Mouse (Mus musculus) embryonic facial prominence, embryonic 12.5 days (tissue): ENCODE results near the gene Sec22a. TPM values are rescaled to one million over a fixed set of nuclear protein-coding genes. Genes with fewer than 3 reads are reported as not detected.

ENCODE experiments used
- ATAC-seq: fragments of 200-750 bp; cut with Nextera tagmentation; 2 replicates; pipeline ENCODE4 v1.8.0; 2017; ENCODE audit not compliant: insufficient number of reproducible peaks, insufficient read depth, low FRiP score, low TSS enrichment
- H3K27ac ChIP-seq: fragments of 300-500 bp; sonication (generic); 2 replicates; pipeline ENCODE4 v1.5.1; 2016; ENCODE audit warnings: mild to moderate bottlenecking
- H3K27me3 ChIP-seq: fragments of 300-500 bp; sonication (generic); 2 replicates; pipeline ENCODE4 v1.6.1; 2016; ENCODE audit warnings: mild to moderate bottlenecking, moderate library complexity
- H3K36me3 ChIP-seq: fragments of 300-500 bp; sonication (generic); 2 replicates; pipeline ENCODE4 v1.6.1; 2016; ENCODE audit warnings: mild to moderate bottlenecking
- H3K4me1 ChIP-seq: fragments of 300-500 bp; sonication (generic); 2 replicates; pipeline ENCODE4 v1.6.1; 2016
- H3K4me2 ChIP-seq: fragments of 300-500 bp; sonication (generic); replicated peaks from 2 replicates; pipeline ENCODE4 v1.6.1; 2016; ENCODE audit warnings: mild to moderate bottlenecking, moderate library complexity
- H3K4me3 ChIP-seq: fragments of 300-500 bp; sonication (generic); 2 replicates; pipeline ENCODE4 v1.5.1; 2016; ENCODE audit warnings: mild to moderate bottlenecking
- H3K9ac ChIP-seq: fragments of 300-500 bp; sonication (generic); 2 replicates; pipeline ENCODE4 v1.6.1; 2016; ENCODE audit warnings: mild to moderate bottlenecking, moderate library complexity
- H3K9me3 ChIP-seq: fragments of 300-500 bp; sonication (generic); 2 replicates; pipeline ENCODE4 v1.6.1; 2016; ENCODE audit warnings: mild to moderate bottlenecking, moderate library complexity
- WGBS: fragments of 180-500 bp; shearing (Covaris S2); methylation state at CpG from one replicate; pipeline ENCODE4 v1.1.7; 2016; 5-methylcytosine and 5-hydroxymethylcytosine counted together
- polyA plus RNA-seq: library from polyadenylated mRNA; unstranded; fragments of >200 nt; fragmentation: Nextera tagmentation; extraction: Ambion mirVana; gene quantifications from 2 replicates; pipeline ENCODE4 v1.2.1, GENCODE M21; 2016

The Sec22a gene
- 40.6 and 44.1 TPM in 2 replicates for polyA plus RNA-seq

DNA sequence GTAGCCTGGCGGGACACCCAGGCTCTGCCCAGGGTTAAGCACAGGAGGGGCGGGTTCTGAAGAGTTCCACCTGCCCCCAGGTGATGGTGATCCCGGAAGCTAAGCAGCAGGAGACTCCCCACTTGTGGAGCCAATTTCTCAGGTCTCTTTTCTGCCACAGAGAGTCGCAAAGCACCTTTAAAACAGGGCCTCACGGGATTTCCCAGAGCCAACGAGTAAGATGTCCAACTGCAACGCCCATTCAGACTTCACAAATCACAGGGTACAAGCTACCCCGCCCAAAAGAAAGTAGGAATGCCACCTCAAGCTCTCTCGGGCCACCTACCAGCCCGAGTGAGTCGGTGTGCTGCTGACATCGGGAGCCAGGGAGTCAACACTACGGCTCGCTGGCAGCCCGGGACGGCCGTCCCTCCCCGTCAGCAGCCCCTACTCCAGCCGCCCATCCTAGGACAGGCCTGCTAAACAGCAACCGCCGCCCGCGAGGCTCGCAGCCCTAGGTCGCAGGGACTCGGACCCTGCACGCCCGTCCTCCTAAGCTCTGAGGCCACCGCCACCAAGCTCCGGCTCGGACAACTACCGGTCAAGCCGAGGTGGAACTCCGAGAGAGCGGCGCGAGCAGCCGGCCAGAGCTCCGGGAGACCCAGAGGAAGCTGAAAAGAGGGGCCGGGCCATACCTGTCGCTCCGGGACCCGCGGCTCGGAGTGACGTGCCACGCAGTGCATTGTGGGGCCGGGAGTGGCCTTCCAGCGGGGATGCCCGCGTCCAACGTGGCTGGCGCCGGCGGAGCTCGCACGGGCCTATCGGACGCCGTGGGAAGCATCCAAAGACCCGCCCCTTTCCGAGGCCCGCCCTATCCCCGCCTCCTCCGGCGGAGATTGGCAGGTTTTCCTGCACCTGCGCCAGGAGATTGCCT, at the start of gene Sec22a:
Sec22a (minus strand) TSS at position 769 of the 913 bp plus-strand sequence.
- Histone ChIP-seq H3K9me3 (no peaks in the 10 kb centered on the region), H3K27me3 (no peaks in the 10 kb centered on the region), H3K9ac (peak within 1 kb of the TSS; percentile 77), H3K36me3 (no peaks in the 10 kb centered on the region), H3K4me3 (peak within 1 kb of the TSS; percentile 84), H3K27ac (peak within 1 kb of the TSS; percentile 78), H3K4me1 (peaks cover 5% of the 10 kb centered on the region; the same call in 1 of the 2 replicates), H3K4me2 (peak within 1 kb of the TSS; percentile 72)
- under 1% methylated on average over 67 of the region's 67 CpGs for WGBS
- ATAC-seq: peak; percentile 99

DNA sequence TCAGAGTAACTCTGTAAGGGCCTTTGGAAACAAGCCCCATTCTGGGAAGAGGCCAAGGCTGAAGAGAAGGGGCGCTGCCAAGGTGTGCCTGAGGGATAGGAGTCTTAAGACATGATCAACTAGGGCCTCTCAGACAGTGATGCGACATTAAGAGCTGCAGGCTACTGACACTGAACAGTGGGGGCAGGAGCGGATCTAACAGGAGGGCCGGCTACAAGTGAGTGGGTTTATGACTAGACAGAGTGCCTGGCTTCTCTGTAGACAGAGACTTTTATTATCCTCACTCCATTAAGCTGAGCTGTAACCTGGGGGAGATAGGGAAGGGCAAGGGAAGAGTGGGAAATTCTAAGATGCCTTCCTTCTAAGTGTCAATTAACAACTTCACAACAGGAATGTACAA, 43.0 kb upstream of the Sec22a start:
- peaks cover 18% of the 10 kb centered on the region; the same call in 1 of the 2 replicates for H3K36me3 ChIP-seq

GRCm38 (mm10) chr16:35406166-35406565, 42.4 kb upstream of the Sec22a start:
- Histone ChIP-seq H3K27me3 (no peaks in the 10 kb centered on the region), H3K4me2 (no peak overlapping the region), H3K9me3 (no peaks in the 10 kb centered on the region), H3K4me3 (no peak overlapping the region), H3K4me1 (no peaks in the 10 kb centered on the region), H3K9ac (no peak overlapping the region), H3K27ac (no peak overlapping the region), H3K36me3 (peaks cover 22% of the 10 kb centered on the region)
- ATAC-seq: no peak
- 87% methylated on average over 4 of the region's 4 CpGs for whole genome bisulfite sequencing

More for the DNA sequence above, 43.0 kb upstream of the Sec22a start:
- Histone ChIP-seq H3K27me3 (no peaks in the 10 kb centered on the region), H3K9ac (no peak overlapping the region), H3K4me2 (no peak overlapping the region), H3K4me1 (no peaks in the 10 kb centered on the region), H3K27ac (no peak overlapping the region), H3K4me3 (no peak overlapping the region), H3K9me3 (no peaks in the 10 kb centered on the region)
- WGBS: 86% methylated on average over 4 of the region's 4 CpGs
- ATAC-seq: no peak

GRCm38 (mm10) chr16:35405348-35406080, 41.8 kb upstream of the Sec22a start:
- WGBS: 92% methylated on average over 14 of the region's 14 CpGs
- ATAC-seq: no peak
- Histone ChIP-seq H3K9ac (no peak overlapping the region), H3K27me3 (no peaks in the 10 kb centered on the region), H3K36me3 (peaks cover 24% of the 10 kb centered on the region), H3K4me2 (no peak overlapping the region), H3K4me3 (no peak overlapping the region), H3K9me3 (no peaks in the 10 kb centered on the region), H3K4me1 (no peaks in the 10 kb centered on the region), H3K27ac (no peak overlapping the region)

DNA sequence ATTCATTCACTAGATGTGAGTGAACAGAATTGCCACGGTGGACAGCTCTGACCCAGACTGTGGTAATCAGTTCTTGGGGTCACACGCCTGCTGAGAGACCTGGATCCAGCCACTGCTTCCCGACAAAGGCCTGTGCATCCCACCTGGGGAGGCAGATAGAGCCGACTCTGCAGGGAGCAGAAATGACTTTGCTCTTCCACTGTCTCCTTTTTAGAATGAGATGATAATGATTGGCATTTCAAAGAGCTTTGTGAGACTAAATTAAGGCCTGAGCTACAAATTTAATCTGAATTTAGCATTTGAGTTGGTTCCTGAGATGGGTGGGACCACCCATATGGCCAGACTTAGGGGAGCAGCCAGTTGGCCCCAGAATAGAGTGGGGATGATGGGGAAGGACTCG, 41.1 kb upstream of the Sec22a start:
- H3K9ac ChIP-seq: no peak overlapping the region
- WGBS: 69% methylated on average over 5 of the region's 5 CpGs
- H3K9me3 ChIP-seq: no peaks in the 10 kb centered on the region
- H3K4me3 ChIP-seq: no peak overlapping the region
- no peaks in the 10 kb centered on the region for H3K27me3 ChIP-seq
- no peak overlapping the region for H3K27ac ChIP-seq
- H3K4me1 ChIP-seq: no peaks in the 10 kb centered on the region
- H3K36me3 ChIP-seq: peaks cover 24% of the 10 kb centered on the region
- ATAC-seq: no peak
- H3K4me2 ChIP-seq: no peak overlapping the region

GRCm38 (mm10) chr16:35403891-35404290, 40.2 kb upstream of the Sec22a start:
- Histone ChIP-seq H3K9ac (no peak overlapping the region), H3K4me3 (no peak overlapping the region), H3K4me2 (no peak overlapping the region), H3K36me3 (peaks cover 24% of the 10 kb centered on the region), H3K27me3 (no peaks in the 10 kb centered on the region), H3K4me1 (no peaks in the 10 kb centered on the region), H3K9me3 (no peaks in the 10 kb centered on the region), H3K27ac (no peak overlapping the region)
- WGBS: 85% methylated on average over 8 of the region's 8 CpGs
- ATAC-seq: no peak

- ATAC-seq: no peak
- Histone ChIP-seq H3K4me3 (no peak overlapping the region), H3K36me3 (peaks cover 24% of the 10 kb centered on the region), H3K27ac (no peak overlapping the region), H3K4me1 (no peaks in the 10 kb centered on the region), H3K9ac (no peak overlapping the region), H3K9me3 (no peaks in the 10 kb centered on the region), H3K27me3 (no peaks in the 10 kb centered on the region), H3K4me2 (no peak overlapping the region)
- WGBS: 92% methylated on average over 9 of the region's 9 CpGs
Observed at GRCm38 (mm10) chr16:35403356-35403755, 39.6 kb upstream of the Sec22a start.

DNA sequence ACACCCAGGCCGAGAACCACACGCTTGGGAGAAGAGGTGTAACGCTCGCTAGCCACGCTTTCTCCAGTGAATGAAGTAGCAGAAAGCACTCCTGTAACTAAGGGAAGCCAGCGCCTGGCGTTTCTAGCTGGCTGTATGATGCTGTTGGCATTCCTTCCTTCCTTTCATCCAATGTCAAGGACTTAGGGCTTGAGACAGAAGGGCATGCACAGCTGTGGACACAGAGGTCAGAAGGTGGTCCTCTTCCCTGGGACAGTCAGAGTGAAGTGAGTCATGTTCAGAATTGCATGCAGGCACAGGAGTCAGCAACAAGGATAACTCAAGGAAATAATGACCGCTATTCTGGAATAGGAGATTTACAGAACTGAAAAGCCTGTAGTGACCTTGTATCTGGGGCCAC, 29.1 kb upstream of the Sec22a start:
- H3K9ac ChIP-seq: no peak overlapping the region
- no peaks in the 10 kb centered on the region for H3K36me3 ChIP-seq
- H3K4me2 ChIP-seq: no peak overlapping the region
- H3K4me1 ChIP-seq: no peaks in the 10 kb centered on the region
- ATAC-seq: no peak
- no peaks in the 10 kb centered on the region for H3K27me3 ChIP-seq
- H3K9me3 ChIP-seq: 0 out of 2 replicates have a peak, but pooled peaks cover 4% of the 10 kb centered on the region
- H3K4me3 ChIP-seq: no peak overlapping the region
- H3K27ac ChIP-seq: no peak overlapping the region
- WGBS: 79% methylated on average over 8 of the region's 8 CpGs

- Histone ChIP-seq H3K4me2 (no peak overlapping the region), H3K4me3 (no peak overlapping the region), H3K27me3 (no peaks in the 10 kb centered on the region), H3K9ac (no peak overlapping the region), H3K27ac (no peak overlapping the region), H3K9me3 (no peaks in the 10 kb centered on the region), H3K36me3 (no peaks in the 10 kb centered on the region), H3K4me1 (no peaks in the 10 kb centered on the region)
- WGBS: 91% methylated on average over 3 of the region's 3 CpGs
- ATAC-seq: no peak
Observed at GRCm38 (mm10) chr16:35385654-35386053, 21.9 kb upstream of the Sec22a start.

- H3K4me3 ChIP-seq: no peak overlapping the region
- H3K4me1 ChIP-seq: no peaks in the 10 kb centered on the region
- no peak overlapping the region for H3K4me2 ChIP-seq
- H3K27ac ChIP-seq: no peak overlapping the region
- 80% methylated on average over 9 of the region's 9 CpGs for WGBS
- no peak for ATAC-seq
- no peaks in the 10 kb centered on the region for H3K9me3 ChIP-seq
- no peak overlapping the region for H3K9ac ChIP-seq
- H3K27me3 ChIP-seq: no peaks in the 10 kb centered on the region
- H3K36me3 ChIP-seq: no peaks in the 10 kb centered on the region
Observed at GRCm38 (mm10) chr16:35380048-35380447, 16.3 kb upstream of the Sec22a start.

DNA sequence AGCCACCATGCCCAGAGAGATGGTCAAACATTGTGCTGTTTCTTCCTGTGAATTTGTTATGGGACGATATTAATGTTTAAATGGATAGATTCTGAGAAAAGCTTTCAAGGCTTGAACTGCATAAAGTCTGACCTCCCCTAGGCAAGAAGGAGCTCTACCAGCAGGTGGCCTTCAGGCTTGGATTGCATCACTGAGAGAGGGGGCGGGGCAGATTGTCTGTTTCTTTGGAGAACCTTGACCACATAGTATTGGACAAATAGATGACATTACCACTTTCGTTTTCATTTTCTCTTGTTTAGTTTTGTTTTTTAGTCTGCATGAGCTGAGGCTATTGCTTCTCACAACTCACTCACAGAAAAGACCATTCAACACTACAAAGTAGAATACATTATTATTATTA, 15.6 kb upstream of the Sec22a start:
- H3K27me3 ChIP-seq: no peaks in the 10 kb centered on the region
- no peaks in the 10 kb centered on the region for H3K4me1 ChIP-seq
- no peak overlapping the region for H3K4me3 ChIP-seq
- no peaks in the 10 kb centered on the region for H3K36me3 ChIP-seq
- H3K9me3 ChIP-seq: no peaks in the 10 kb centered on the region
- WGBS: 89% methylated on average over 3 of the region's 3 CpGs
- no peak overlapping the region for H3K27ac ChIP-seq
- no peak for ATAC-seq
- no peak overlapping the region for H3K4me2 ChIP-seq
- H3K9ac ChIP-seq: no peak overlapping the region

DNA sequence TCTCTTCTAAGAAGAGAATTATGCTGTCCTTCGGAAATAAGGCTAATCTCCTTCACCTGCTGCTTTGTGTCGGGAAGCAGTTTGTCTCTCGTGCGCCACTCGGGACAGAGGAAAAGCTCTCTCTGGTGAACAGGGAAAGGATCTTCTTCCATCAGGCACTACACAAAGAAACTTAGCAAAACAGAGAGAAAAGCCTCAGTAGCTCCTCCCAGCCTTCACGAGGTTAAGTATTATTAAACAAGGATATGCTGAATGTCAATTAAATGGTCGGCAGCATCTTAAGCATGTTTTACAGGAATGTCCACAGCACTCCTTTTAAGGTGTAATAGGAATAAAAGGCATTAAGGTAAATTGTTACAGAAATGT, 328 bp upstream of the Sec22a start:
- H3K27ac ChIP-seq: no peak overlapping the region
- no peaks in the 10 kb centered on the region for H3K27me3 ChIP-seq
- H3K9ac ChIP-seq: no peak overlapping the region
- peak overlapping the region; percentile 72 for H3K4me2 ChIP-seq
- peak overlapping the region; percentile 84 for H3K4me3 ChIP-seq
- WGBS: 2% methylated on average over 7 of the region's 7 CpGs
- ATAC-seq: no peak
- no peaks in the 10 kb centered on the region for H3K36me3 ChIP-seq
- no peaks in the 10 kb centered on the region for H3K9me3 ChIP-seq
- peaks cover 5% of the 10 kb centered on the region; the same call in 1 of the 2 replicates for H3K4me1 ChIP-seq
